Mouse (Mus musculus): Measurements from ENCODE around the gene Tapbp.
A peak's percentile ranks its signal among the peaks of the same experiment; 100 is the strongest.
"Not testable (repeated sequence)": the region's sequence is repeated elsewhere in the genome, so short reads cannot be mapped to it uniquely, and the experiment has no call there.

Tapbp gene

DNA sequence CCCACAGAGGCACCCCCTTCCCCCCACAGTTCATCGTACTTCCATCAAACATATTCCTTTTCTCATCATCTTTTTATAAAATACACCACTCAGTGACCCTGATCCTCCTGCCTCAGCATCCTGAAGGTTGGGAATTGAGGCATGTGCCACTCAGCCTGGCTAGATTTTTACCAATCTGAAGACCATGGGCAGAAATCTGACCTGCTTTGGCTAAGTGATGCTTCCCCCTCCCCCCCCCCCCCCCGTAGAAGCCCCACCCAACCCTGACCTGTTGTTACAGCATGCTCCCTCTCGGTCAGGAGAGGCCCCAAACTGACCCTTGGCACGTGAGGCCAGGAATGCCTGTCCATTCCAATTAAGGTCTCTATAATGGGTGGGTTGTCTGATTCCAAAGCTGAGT is 10.9 kb upstream of the Tapbp start, which contains the start of gene Platr17:
Platr17 (plus strand) TSS at position 301 of the 400 bp plus-strand sequence.
- not testable (repeated sequence) for DNase-seq

GRCm38 (mm10) chr17:33908331-33909076 is 7.2 kb upstream of the Tapbp start:
- DNase-seq, result peak; percentile 72

DNA sequence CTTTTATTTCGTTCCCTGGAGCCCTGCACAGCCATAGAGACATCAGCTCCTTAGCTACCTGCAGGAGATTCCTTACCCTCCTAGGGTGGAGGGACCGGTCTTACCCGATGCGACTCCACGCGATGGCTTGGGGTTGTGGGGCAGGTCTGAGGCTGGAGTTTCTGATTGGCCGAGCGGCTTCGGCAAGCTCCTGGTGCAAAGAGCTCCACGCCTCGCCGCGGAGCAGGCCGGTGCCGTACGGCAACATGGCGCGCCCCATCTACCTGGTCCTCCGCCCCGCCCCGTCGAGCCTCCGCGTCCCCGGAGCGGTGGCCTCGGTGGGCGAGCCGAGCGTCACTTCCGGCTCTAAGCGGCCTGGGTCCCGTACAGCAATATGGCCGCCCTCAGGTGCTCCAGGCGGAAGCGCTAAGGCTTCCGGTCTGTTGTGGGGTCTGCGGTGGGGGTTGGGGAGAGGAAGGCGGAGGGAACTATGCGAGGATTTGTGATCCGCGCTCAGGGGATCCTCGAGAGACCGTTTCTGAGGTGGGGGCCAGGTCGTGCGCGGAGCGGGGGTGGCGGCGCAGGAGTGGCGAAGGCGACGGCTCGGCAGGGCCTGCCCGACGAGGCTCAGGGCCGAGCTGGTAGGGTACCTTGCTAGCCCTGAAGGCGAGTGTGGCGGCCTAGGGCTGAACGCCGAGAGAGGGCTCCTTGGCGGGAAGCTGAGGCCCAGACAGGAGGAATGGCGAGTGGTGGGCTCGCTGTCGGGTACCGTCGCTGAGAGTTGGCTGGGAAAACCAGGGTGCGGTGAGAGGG is 6.4 kb upstream of the Tapbp start, which contains the start of gene Daxx:
Daxx (plus strand) TSS at position 338 of the 792 bp plus-strand sequence.
- peak; percentile 99 for DNase-seq

DNA sequence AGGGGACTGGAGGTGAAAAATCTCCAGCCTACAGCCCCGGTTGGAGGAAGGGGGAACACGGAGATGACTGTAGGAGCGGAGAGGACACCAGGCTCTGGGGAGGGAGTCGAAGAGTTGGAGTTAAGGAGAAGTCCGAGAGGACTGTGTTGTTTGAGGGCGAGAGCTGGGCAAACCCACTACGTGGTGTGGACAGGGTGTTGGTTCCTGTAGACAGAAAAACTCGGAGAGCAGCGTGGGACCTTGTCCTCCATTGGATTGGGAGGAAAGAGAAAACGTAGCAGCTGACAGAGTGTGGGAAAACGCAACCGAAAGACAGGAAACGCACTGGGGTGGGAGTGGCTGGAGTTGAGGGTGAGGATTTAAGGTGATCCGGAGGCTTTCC is 5.8 kb upstream of the Tapbp start:
- peak; percentile 66 for DNase-seq

GRCm38 (mm10) chr17:33910346-33911051 is 5.2 kb upstream of the Tapbp start:
- no peak for DNase-seq

- peak; percentile 23 for DNase-seq
These were observed 4.5 kb upstream of the Tapbp start for GRCm38 (mm10) chr17:33911052-33911812.

DNA sequence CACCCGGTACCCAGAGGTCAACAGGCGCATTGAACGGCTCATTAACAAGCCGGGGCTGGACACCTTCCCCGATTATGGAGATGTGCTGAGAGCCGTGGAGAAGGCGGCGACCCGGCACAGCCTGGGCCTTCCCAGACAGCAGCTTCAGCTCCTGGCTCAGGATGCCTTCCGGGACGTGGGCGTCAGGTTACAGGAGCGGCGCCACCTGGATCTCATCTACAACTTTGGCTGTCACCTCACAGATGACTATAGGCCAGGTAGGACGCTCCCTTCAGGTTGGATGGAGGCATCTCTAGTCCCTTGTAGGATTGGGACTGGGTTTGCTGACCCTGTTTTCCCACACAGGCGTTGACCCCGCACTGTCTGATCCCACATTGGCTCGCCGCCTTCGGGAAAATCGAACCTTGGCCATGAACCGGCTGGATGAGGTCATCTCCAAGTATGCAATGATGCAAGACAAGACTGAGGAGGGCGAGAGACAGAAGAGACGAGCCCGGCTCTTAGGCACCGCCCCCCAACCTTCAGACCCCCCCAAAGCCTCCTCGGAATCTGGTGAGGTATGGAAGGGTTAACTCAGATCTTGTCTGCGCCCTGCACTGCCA is 3.8 kb upstream of the Tapbp start:
- peak; percentile 25 for DNase-seq

GRCm38 (mm10) chr17:33913264-33913663 is 2.4 kb upstream of the Tapbp start:
- DNase-seq, result no peak

DNA sequence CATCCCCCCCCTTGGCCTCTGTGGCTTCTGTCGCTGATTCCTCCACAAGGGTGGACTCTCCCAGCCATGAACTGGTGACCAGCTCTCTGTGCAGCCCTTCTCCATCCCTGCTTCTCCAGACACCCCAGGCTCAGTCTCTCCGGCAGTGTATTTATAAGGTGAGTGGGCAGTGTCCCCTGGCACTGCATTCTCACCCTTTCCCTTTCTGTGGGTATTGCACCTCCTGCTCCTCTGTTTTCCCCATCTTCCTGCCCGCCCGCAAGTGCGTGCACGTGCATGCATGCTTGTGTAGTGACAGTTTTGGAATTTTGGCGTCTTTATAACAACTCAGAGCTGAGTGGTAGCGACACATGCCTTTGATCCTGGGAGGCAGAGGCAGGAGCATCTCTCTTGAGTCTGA is 1.8 kb upstream of the Tapbp start:
- no peak for DNase-seq

- no peak for DNase-seq
These were observed 719 bp upstream of the Tapbp start for GRCm38 (mm10) chr17:33914969-33915391.

DNA sequence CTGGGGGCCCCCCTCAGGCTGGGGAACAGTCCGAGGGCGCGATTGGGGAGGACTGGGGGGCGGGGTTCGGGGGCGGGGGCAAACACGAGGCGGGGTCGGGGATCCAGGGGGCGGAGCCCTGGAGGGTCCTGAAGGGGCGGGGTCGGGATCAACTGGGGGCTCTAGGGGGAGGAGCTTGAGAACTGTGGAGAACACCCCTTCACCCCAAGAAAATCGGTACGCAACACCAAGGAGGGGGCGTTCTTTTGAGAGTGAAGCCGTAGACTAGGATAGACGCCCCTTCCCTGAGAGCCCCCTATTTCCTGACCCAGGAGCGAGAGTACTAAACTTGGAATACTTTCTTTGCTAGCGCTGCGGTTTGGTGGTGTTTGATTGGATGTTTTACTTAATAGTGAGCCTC is 595 bp downstream of the Tapbp start:
- no peak for DNase-seq

DNA sequence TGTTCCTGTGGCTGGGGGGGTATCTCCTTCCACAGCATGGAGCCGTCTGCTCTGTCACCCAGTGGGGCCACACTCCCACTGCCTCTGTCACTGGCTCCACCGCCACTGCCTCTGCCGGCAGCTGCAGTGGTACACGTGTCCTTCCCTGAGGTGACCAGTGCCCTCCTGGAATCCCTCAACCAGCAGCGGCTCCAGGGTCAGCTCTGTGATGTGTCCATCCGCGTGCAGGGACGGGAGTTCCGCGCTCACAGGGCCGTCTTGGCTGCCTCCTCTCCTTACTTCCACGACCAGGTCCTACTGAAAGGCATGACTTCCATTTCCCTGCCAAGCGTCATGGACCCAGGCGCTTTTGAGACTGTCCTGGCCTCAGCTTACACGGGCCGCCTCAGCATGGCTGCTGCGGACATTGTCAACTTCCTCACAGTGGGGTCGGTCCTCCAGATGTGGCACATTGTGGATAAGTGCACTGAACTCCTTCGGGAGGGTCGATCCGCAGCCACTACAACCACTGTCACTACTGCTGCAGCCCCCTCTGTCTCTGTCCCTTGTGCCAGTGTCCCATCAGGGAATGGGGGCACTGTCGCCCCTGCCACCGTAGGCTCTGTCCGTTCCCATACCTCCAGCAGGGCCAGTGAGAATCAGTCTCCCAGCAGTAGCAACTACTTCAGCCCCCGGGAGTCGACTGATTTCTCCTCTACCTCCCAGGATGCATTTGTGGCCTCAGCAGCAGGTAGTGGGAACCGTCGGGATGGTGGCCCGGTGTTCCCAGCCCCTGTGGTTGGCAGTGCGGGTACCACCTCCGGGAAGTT is 1.4 kb downstream of the Tapbp start:
- DNase-seq, result peak; percentile 42

DNA sequence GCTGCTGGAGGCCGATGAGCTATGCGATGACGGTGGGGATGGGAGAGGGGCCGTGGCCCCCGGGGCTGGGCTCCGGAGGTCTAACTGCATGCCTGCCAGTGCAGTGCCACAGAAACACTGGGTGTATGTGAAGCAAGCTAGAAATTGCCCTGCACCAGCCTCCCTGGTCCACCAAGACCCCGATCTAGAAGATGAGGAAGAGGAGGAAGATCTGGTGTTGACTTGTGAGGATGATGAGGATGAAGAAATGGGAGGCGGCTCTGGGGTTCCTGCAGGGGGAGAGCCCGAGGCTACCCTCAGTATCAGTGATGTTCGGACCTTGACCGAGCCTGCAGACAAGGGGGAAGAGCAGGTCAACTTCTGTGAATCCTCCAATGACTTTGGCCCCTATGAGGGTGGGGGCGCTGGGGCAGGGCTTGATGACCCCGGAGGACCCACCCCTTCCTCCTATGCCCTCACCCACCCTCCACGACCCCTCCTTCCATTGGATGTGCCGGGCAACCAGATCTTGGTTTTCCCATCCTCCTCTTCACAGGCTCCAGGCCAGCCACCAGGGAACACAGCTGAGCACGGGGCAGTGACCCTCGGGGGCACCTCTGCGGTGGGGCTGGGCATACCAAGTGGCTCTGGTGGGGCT is 2.1 kb downstream of the Tapbp start:
- no peak for DNase-seq

- peak; percentile 49 for DNase-seq
These were observed 2.8 kb downstream of the Tapbp start for GRCm38 (mm10) chr17:33918293-33919203.

- peak; percentile 87 for DNase-seq
These were observed 3.9 kb downstream of the Tapbp start for GRCm38 (mm10) chr17:33919351-33920281.

DNA sequence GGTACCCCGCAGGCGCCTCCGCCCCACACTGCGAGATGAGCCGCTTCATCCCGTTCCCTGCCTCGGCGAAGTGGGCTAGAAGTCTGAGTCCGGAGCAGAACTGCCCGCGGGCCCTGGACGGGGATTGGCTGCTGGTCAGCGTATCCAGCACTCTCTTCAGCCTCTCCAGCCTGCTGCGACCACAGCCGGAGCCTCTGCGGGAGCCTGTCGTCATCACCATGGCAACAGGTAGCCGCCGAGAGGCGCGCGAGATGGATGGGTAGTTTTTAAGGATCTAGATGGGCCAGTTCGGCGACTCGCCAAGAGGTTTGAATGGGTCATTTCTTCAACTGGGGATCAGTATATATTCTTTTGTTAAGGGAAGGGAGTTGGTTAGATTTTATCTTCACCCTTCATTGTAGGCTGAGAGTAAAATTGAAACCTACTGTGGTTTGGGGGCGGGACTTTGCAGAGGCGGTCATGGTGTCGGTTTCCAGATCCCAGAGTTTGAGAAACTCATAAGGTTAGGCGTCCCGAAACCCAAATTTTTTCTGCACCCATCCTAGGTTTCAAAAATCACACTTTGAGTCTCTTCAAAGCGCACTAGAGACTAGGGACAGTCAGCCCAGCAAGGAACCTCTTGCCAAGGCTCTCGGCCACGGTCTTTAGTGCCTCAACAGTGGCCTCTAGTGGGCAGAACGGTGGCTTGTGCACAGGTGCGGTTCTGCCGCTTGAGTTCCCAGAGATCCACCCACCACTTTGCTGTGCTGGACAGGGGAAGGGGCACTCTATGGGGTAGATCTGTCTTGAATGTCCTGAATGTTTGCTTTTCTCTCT is 4.8 kb downstream of the Tapbp start:
- peak; percentile 93 for DNase-seq

GRCm38 (mm10) chr17:33921361-33921760 is 5.7 kb downstream of the Tapbp start:
- no peak for DNase-seq
